Mouse (Mus musculus) hindbrain, embryonic 15.5 days (tissue): Measurements from ENCODE around the gene Ier3. TPM values are rescaled to one million over a fixed set of nuclear protein-coding genes. Genes with fewer than 3 reads are reported as not detected.

Experiments used
- microRNA-seq: library from miRNA; unstranded; fragments of <30 nt; microRNA quantifications from one replicate; pipeline ENCODE4, GENCODE M21; 2016
- polyA plus RNA-seq: library from polyadenylated mRNA; unstranded; fragments of >200 nt; fragmentation: Nextera tagmentation; extraction: Ambion mirVana; gene quantifications from 2 replicates; pipeline ENCODE4 v1.2.1, GENCODE M21; 2015

The Ier3 gene
- polyA plus RNA-seq, 1 experiment from 2014 or later, result 12.7 TPM

Small RNA genes within 50 kb of the gene (microRNA-seq; reads per million reads assigned to microRNA genes)
- gene Gm28033, result not detected

Other genes with a start within 250 kb of the Ier3 start
- 0.44 and 0.59 TPM in 2 replicates for gene Sfta2, start 220.1 kb upstream of the Ier3 start, polyA plus RNA-seq
- not detected in 2 replicates for gene Gm9573, start 195.0 kb upstream of the Ier3 start, polyA plus RNA-seq
- 0.17 TPM in 1 of 2 replicates, not detected in the other for gene Mucl3, start 178.0 kb upstream of the Ier3 start, polyA plus RNA-seq
- gene Vars2, start 154.1 kb upstream of the Ier3 start, polyA plus RNA-seq, result 15.9 and 17.8 TPM in 2 replicates
- gene Gtf2h4, start 147.9 kb upstream of the Ier3 start, polyA plus RNA-seq, result 23.7 and 24.8 TPM in 2 replicates
- gene Ddr1, start 117.1 kb upstream of the Ier3 start, polyA plus RNA-seq, result 106 and 110 TPM in 2 replicates
- 111 and 116 TPM in 2 replicates for gene Flot1, start 1.5 kb downstream of the Ier3 start, polyA plus RNA-seq
- 1,681 and 1,706 TPM in 2 replicates for gene Tubb5, start 16.6 kb downstream of the Ier3 start, polyA plus RNA-seq
- gene Mdc1, start 19.8 kb downstream of the Ier3 start, polyA plus RNA-seq, result 10.0 and 10.5 TPM in 2 replicates
- gene Nrm, start 39.6 kb downstream of the Ier3 start, polyA plus RNA-seq, result 22.1 and 22.6 TPM in 2 replicates
- gene Ppp1r18, start 43.9 kb downstream of the Ier3 start, polyA plus RNA-seq, result 21.1 and 24.7 TPM in 2 replicates
- gene Dhx16, start 58.1 kb downstream of the Ier3 start, polyA plus RNA-seq, result 30.8 and 32.4 TPM in 2 replicates
- 63.7 and 68.6 TPM in 2 replicates for gene 2310061I04Rik, start 75.7 kb downstream of the Ier3 start, polyA plus RNA-seq
- gene Atat1, start 88.4 kb downstream of the Ier3 start, polyA plus RNA-seq, result 343 and 422 TPM in 2 replicates
- gene Mrps18b, start 94.7 kb downstream of the Ier3 start, polyA plus RNA-seq, result 57.0 and 59.1 TPM in 2 replicates
- gene Ppp1r10, start 94.8 kb downstream of the Ier3 start, polyA plus RNA-seq, result 41.1 and 43.0 TPM in 2 replicates
- gene Abcf1, start 148.1 kb downstream of the Ier3 start, polyA plus RNA-seq, result 76.1 and 81.0 TPM in 2 replicates
- gene Gnl1, start 158.2 kb downstream of the Ier3 start, polyA plus RNA-seq, result 62.7 and 65.5 TPM in 2 replicates
- 89.0 and 92.9 TPM in 2 replicates for gene Prr3, start 158.6 kb downstream of the Ier3 start, polyA plus RNA-seq
- 9.0 and 9.9 TPM in 2 replicates for gene H2-T24, start 198.9 kb downstream of the Ier3 start, polyA plus RNA-seq
- gene H2-T23, start 211.2 kb downstream of the Ier3 start, polyA plus RNA-seq, result 4.8 and 6.6 TPM in 2 replicates
- gene H2-T22, start 221.1 kb downstream of the Ier3 start, polyA plus RNA-seq, result 7.4 and 7.9 TPM in 2 replicates
- not detected in 2 replicates for gene Gm6034, start 221.3 kb downstream of the Ier3 start, polyA plus RNA-seq
- gene Gm11127, start 236.7 kb downstream of the Ier3 start, polyA plus RNA-seq, result not detected in 2 replicates